Mouse (Mus musculus): Measurements from ENCODE around the gene Padi1. TPM values are rescaled to one million over a fixed set of nuclear protein-coding genes. Genes with fewer than 3 reads are reported as not detected.

The Padi1 gene
- polyA plus RNA-seq, 1 experiment from 2014 or later: 0.11 TPM

- Histone ChIP-seq H3K4me3 (ENCODE audit: low read depth, low read length) (no peak overlapping the region), H3K36me3 (ENCODE audit: control insufficient read depth, insufficient read depth, low read length) (no peaks in the 10 kb centered on the region), H3K27me3 (replicated peaks; ENCODE audit: control insufficient read depth, insufficient read depth, low read length) (no peaks in the 10 kb centered on the region), H3K9ac (ENCODE audit: low read depth, low read length) (no peak overlapping the region), H3K9me3 (ENCODE audit: control insufficient read depth, low read length) (0 out of 2 replicates have a peak, but pooled peaks cover 3% of the 10 kb centered on the region), H3K4me2 (no peak overlapping the region), H3K4me1 (replicated peaks; ENCODE audit: control insufficient read depth, insufficient read depth, low read length) (no peaks in the 10 kb centered on the region), H3K27ac (ENCODE audit: low read depth, low read length) (no peak overlapping the region)
- ATAC-seq (replicated peaks; ENCODE audit: low FRiP score): no peak
- WGBS: 61% methylated on average over 4 of the region's 4 CpGs
- DNase-seq (ENCODE audit: low spot score): no peak
Observed at GRCm38 (mm10) chr4:140879739-140880138, 34.2 kb upstream of the Padi1 start.

- H3K27me3 ChIP-seq (replicated peaks; ENCODE audit: control insufficient read depth, insufficient read depth, low read length): no peaks in the 10 kb centered on the region
- 87% methylated on average over 6 of the region's 6 CpGs for WGBS
- H3K27ac ChIP-seq (ENCODE audit: low read depth, low read length): no peak overlapping the region
- ATAC-seq (replicated peaks; ENCODE audit: low FRiP score) (no peak), DNase-seq (ENCODE audit: low spot score) (no peak)
- H3K36me3 ChIP-seq (ENCODE audit: control insufficient read depth, insufficient read depth, low read length): no peaks in the 10 kb centered on the region
- no peaks in the 10 kb centered on the region for H3K4me1 ChIP-seq (replicated peaks; ENCODE audit: control insufficient read depth, insufficient read depth, low read length)
- no peak overlapping the region for H3K4me2 ChIP-seq
- no peak overlapping the region for H3K4me3 ChIP-seq (ENCODE audit: low read depth, low read length)
- no peak overlapping the region for H3K9ac ChIP-seq (ENCODE audit: low read depth, low read length)
- H3K9me3 ChIP-seq (ENCODE audit: control insufficient read depth, low read length): 0 out of 2 replicates have a peak, but pooled peaks cover 3% of the 10 kb centered on the region
Observed at GRCm38 (mm10) chr4:140879116-140879515, 33.5 kb upstream of the Padi1 start.

- no peak overlapping the region for H3K4me3 ChIP-seq (ENCODE audit: low read depth, low read length)
- H3K9me3 ChIP-seq (ENCODE audit: control insufficient read depth, low read length): 0 out of 2 replicates have a peak, but pooled peaks cover 3% of the 10 kb centered on the region
- H3K4me1 ChIP-seq (replicated peaks; ENCODE audit: control insufficient read depth, insufficient read depth, low read length): no peaks in the 10 kb centered on the region
- ATAC-seq (replicated peaks; ENCODE audit: low FRiP score) (no peak), DNase-seq (ENCODE audit: low spot score) (no peak)
- H3K27me3 ChIP-seq (replicated peaks; ENCODE audit: control insufficient read depth, insufficient read depth, low read length): no peaks in the 10 kb centered on the region
- H3K4me2 ChIP-seq: no peak overlapping the region
- H3K27ac ChIP-seq (ENCODE audit: low read depth, low read length): no peak overlapping the region
- H3K9ac ChIP-seq (ENCODE audit: low read depth, low read length): no peak overlapping the region
- no peaks in the 10 kb centered on the region for H3K36me3 ChIP-seq (ENCODE audit: control insufficient read depth, insufficient read depth, low read length)
- WGBS: 78% methylated on average over 9 of the region's 9 CpGs
Observed at GRCm38 (mm10) chr4:140878655-140879054, 33.1 kb upstream of the Padi1 start.

GRCm38 (mm10) chr4:140877441-140877840 is 31.9 kb upstream of the Padi1 start:
- Histone ChIP-seq H3K27ac (ENCODE audit: low read depth, low read length) (no peak overlapping the region), H3K9me3 (ENCODE audit: control insufficient read depth, low read length) (0 out of 2 replicates have a peak, but pooled peaks cover 1% of the 10 kb centered on the region), H3K4me3 (ENCODE audit: low read depth, low read length) (no peak overlapping the region), H3K27me3 (replicated peaks; ENCODE audit: control insufficient read depth, insufficient read depth, low read length) (no peaks in the 10 kb centered on the region), H3K4me2 (no peak overlapping the region), H3K4me1 (replicated peaks; ENCODE audit: control insufficient read depth, insufficient read depth, low read length) (no peaks in the 10 kb centered on the region), H3K36me3 (ENCODE audit: control insufficient read depth, insufficient read depth, low read length) (no peaks in the 10 kb centered on the region), H3K9ac (ENCODE audit: low read depth, low read length) (no peak overlapping the region)
- ATAC-seq (replicated peaks; ENCODE audit: low FRiP score) (no peak), DNase-seq (ENCODE audit: low spot score) (no peak)
- 64% methylated on average over 9 of the region's 9 CpGs for WGBS

GRCm38 (mm10) chr4:140876681-140877080 is 31.1 kb upstream of the Padi1 start:
- DNase-seq (ENCODE audit: low spot score) (no peak), ATAC-seq (replicated peaks; ENCODE audit: low FRiP score) (no peak)
- no peaks in the 10 kb centered on the region for H3K9me3 ChIP-seq (ENCODE audit: control insufficient read depth, low read length)
- no peak overlapping the region for H3K4me3 ChIP-seq (ENCODE audit: low read depth, low read length)
- no peaks in the 10 kb centered on the region for H3K4me1 ChIP-seq (replicated peaks; ENCODE audit: control insufficient read depth, insufficient read depth, low read length)
- 45% methylated on average over 6 of the region's 6 CpGs for WGBS
- no peaks in the 10 kb centered on the region for H3K36me3 ChIP-seq (ENCODE audit: control insufficient read depth, insufficient read depth, low read length)
- no peak overlapping the region for H3K9ac ChIP-seq (ENCODE audit: low read depth, low read length)
- no peak overlapping the region for H3K4me2 ChIP-seq
- H3K27ac ChIP-seq (ENCODE audit: low read depth, low read length): no peak overlapping the region
- H3K27me3 ChIP-seq (replicated peaks; ENCODE audit: control insufficient read depth, insufficient read depth, low read length): no peaks in the 10 kb centered on the region; the same call in 1 of the 2 replicates

GRCm38 (mm10) chr4:140876161-140876560 is 30.6 kb upstream of the Padi1 start:
- Histone ChIP-seq H3K9ac (ENCODE audit: low read depth, low read length) (no peak overlapping the region), H3K4me3 (ENCODE audit: low read depth, low read length) (no peak overlapping the region), H3K9me3 (ENCODE audit: control insufficient read depth, low read length) (no peaks in the 10 kb centered on the region), H3K27me3 (replicated peaks; ENCODE audit: control insufficient read depth, insufficient read depth, low read length) (no peaks in the 10 kb centered on the region; the same call in 1 of the 2 replicates), H3K4me1 (replicated peaks; ENCODE audit: control insufficient read depth, insufficient read depth, low read length) (no peaks in the 10 kb centered on the region; the same call in 1 of the 2 replicates), H3K27ac (ENCODE audit: low read depth, low read length) (no peak overlapping the region), H3K36me3 (ENCODE audit: control insufficient read depth, insufficient read depth, low read length) (no peaks in the 10 kb centered on the region), H3K4me2 (no peak overlapping the region)
- DNase-seq (ENCODE audit: low spot score) (no peak), ATAC-seq (replicated peaks; ENCODE audit: low FRiP score) (no peak)
- WGBS: 80% methylated on average over 8 of the region's 8 CpGs

- Histone ChIP-seq H3K9me3 (ENCODE audit: control insufficient read depth, low read length) (no peaks in the 10 kb centered on the region), H3K4me2 (no peak overlapping the region), H3K4me1 (replicated peaks; ENCODE audit: control insufficient read depth, insufficient read depth, low read length) (peaks cover 8% of the 10 kb centered on the region; the same call in 1 of the 2 replicates), H3K4me3 (ENCODE audit: low read depth, low read length) (no peak overlapping the region), H3K9ac (ENCODE audit: low read depth, low read length) (no peak overlapping the region), H3K36me3 (ENCODE audit: control insufficient read depth, insufficient read depth, low read length) (no peaks in the 10 kb centered on the region), H3K27ac (ENCODE audit: low read depth, low read length) (no peak overlapping the region), H3K27me3 (replicated peaks; ENCODE audit: control insufficient read depth, insufficient read depth, low read length) (peaks cover 8% of the 10 kb centered on the region)
- DNase-seq (ENCODE audit: low spot score) (no peak), ATAC-seq (replicated peaks; ENCODE audit: low FRiP score) (no peak)
- 50% methylated on average over 11 of the region's 11 CpGs for WGBS
Observed at GRCm38 (mm10) chr4:140873011-140873410, 27.4 kb upstream of the Padi1 start.

GRCm38 (mm10) chr4:140872686-140872992 is 27.1 kb upstream of the Padi1 start:
- DNase-seq (ENCODE audit: low spot score): no peak

GRCm38 (mm10) chr4:140871851-140872685 is 26.5 kb upstream of the Padi1 start:
- no peak for ATAC-seq (replicated peaks; ENCODE audit: low FRiP score)
- H3K27ac ChIP-seq (ENCODE audit: low read depth, low read length): no peak overlapping the region
- no peaks in the 10 kb centered on the region for H3K36me3 ChIP-seq (ENCODE audit: control insufficient read depth, insufficient read depth, low read length)
- H3K4me1 ChIP-seq (replicated peaks; ENCODE audit: control insufficient read depth, insufficient read depth, low read length): peaks cover 8% of the 10 kb centered on the region; the same call in 1 of the 2 replicates
- no peak overlapping the region for H3K4me3 ChIP-seq (ENCODE audit: low read depth, low read length)
- H3K9ac ChIP-seq (ENCODE audit: low read depth, low read length): no peak overlapping the region
- no peaks in the 10 kb centered on the region for H3K9me3 ChIP-seq (ENCODE audit: control insufficient read depth, low read length)
- no peak overlapping the region for H3K4me2 ChIP-seq
- peaks cover 8% of the 10 kb centered on the region for H3K27me3 ChIP-seq (replicated peaks; ENCODE audit: control insufficient read depth, insufficient read depth, low read length)
- WGBS: 66% methylated on average over 8 of the region's 8 CpGs
- DNase-seq (ENCODE audit: low spot score): no peak

More at GRCm38 (mm10) chr4:140872686-140872992, 27.1 kb upstream of the Padi1 start:
- 78% methylated on average over 5 of the region's 5 CpGs for WGBS
- H3K4me3 ChIP-seq (ENCODE audit: low read depth, low read length): no peak overlapping the region
- no peak overlapping the region for H3K9ac ChIP-seq (ENCODE audit: low read depth, low read length)
- H3K9me3 ChIP-seq (ENCODE audit: control insufficient read depth, low read length): no peaks in the 10 kb centered on the region
- no peak for ATAC-seq (replicated peaks; ENCODE audit: low FRiP score)
- H3K27me3 ChIP-seq (replicated peaks; ENCODE audit: control insufficient read depth, insufficient read depth, low read length): peaks cover 8% of the 10 kb centered on the region
- H3K4me2 ChIP-seq: no peak overlapping the region
- no peak overlapping the region for H3K27ac ChIP-seq (ENCODE audit: low read depth, low read length)
- H3K36me3 ChIP-seq (ENCODE audit: control insufficient read depth, insufficient read depth, low read length): no peaks in the 10 kb centered on the region
- peaks cover 8% of the 10 kb centered on the region; the same call in 1 of the 2 replicates for H3K4me1 ChIP-seq (replicated peaks; ENCODE audit: control insufficient read depth, insufficient read depth, low read length)
